Mouse (Mus musculus) bone marrow macrophage, adult 2 months (primary cell): Measurements from ENCODE around the gene Atg101.

ENCODE experiments used
- CTCF ChIP-seq: IDR thresholded peaks from 2 replicates; pipeline ENCODE4 v1.5.1; 2012; ENCODE audit warnings: low read depth, mild to moderate bottlenecking, low read length, moderate library complexity
- POLR2A ChIP-seq: IDR thresholded peaks from 2 replicates; pipeline ENCODE4 v1.6.1; 2012; ENCODE audit warnings: mild to moderate bottlenecking, low read depth, low read length, borderline replicate concordance

DNA sequence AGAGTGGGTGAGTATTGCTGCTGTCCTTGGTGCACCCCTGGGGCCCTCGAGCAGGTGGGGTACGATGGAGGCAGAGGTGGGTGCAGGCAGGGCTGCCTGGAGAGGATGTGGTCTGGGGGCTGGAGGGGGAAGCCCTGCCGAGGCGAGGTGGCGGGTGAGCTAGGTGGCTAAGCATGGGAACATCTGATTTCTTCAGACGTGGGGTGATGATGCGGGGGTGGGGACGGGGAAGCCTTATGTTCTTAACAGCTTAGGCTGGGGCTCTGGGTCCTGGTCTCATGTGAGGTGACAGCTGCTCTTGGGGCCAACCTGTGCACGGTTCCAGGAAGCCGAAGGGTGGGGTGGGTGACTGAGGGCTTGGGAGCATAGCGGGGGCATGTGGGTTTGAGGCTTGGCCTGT lies 25.7 kb upstream of the Atg101 start:
- no peak for TF ChIP-seq CTCF
- TF ChIP-seq POLR2A, result no peak
